ENCODE assay signal across 19 mouse cellular contexts in genomic region chr16:11396570-11396969, GRCm38 (mm10).
DNase-seq lines count a peak whose midpoint lies in the region; ATAC-seq and TF ChIP-seq lines count a peak whose summit lies in the region.
"Had no signal": no experiment of that assay in that cellular context is flagged by ENCODE, and none has a peak within 500 bp of the region (broad histone marks: within the 10 kb centered on the region; RNA-seq: fewer than 3 reads in every experiment).

No protein-coding gene starts in this region.

- H3K4me1 ChIP-seq in kidney, postnatal 0 days (replicated peaks; ENCODE audit: insufficient read depth, low read length), result no peaks in the 10 kb centered on the region
- H3K4me1 ChIP-seq: embryonic facial prominence, embryonic 10.5 days; forebrain, embryonic 13.5 days; heart, embryonic 13.5 days had no signal

- no peaks in the 10 kb centered on the region for H3K36me3 ChIP-seq in kidney, postnatal 0 days (ENCODE audit: insufficient read depth, low read length)
- H3K36me3 ChIP-seq: embryonic facial prominence, embryonic 10.5 days; heart, embryonic 13.5 days had no signal

- no peak overlapping the region for H3K9ac ChIP-seq in kidney, postnatal 0 days (ENCODE audit: low read depth, low read length)
- H3K9ac ChIP-seq: forebrain, embryonic 13.5 days; heart, embryonic 13.5 days had no signal

- ATAC-seq in kidney, postnatal 0 days (replicated peaks; ENCODE audit: low FRiP score, low read depth), result no peak
- ATAC-seq in Patski, result no peak
- ATAC-seq: activated CD4-positive, CD25-positive, alpha-beta regulatory T cell, adult 4 months; forebrain, embryonic 13.5 days; hindbrain, embryonic 16.5 days had no signal

- CTCF ChIA-PET in Patski (lab: Charles Lee), result no interaction called here

- no peaks in the 10 kb centered on the region for H3K9me3 ChIP-seq in kidney, postnatal 0 days (replicated peaks; ENCODE audit: low read length)
- H3K9me3 ChIP-seq: embryonic facial prominence, embryonic 10.5 days; forebrain, embryonic 13.5 days; heart, embryonic 13.5 days had no signal

- no peak overlapping the region for H3K27ac ChIP-seq in kidney, postnatal 0 days
- H3K27ac ChIP-seq: embryonic facial prominence, embryonic 10.5 days; forebrain, embryonic 13.5 days; heart, embryonic 13.5 days had no signal

- 0 out of 2 replicates have a peak, but pooled peaks have one; percentile 7 for TF ChIP-seq CTCF in kidney, postnatal 0 days (IDR thresholded peaks at IDR 0.05; ENCODE audit: low read depth)
- TF ChIP-seq CTCF in Patski (IDR thresholded peaks at IDR 0.05), result peak; percentile 49

- DNase-seq in kidney, postnatal 0 days (ENCODE audit: low spot score), result no peak
- no peak for DNase-seq in kidney, postnatal 10 days
- peak; percentile 25 for DNase-seq in 3T3-L1 (ENCODE audit: low read depth, low spot score)
- DNase-seq in 416B (ENCODE audit: low read depth), result peak; percentile 16
- DNase-seq in Patski (ENCODE audit: low read depth, low spot score), result no peak
- DNase-seq in cerebellum, postnatal 25 days, result no peak
- no peak for DNase-seq in thymus, postnatal 4 days
- DNase-seq: adrenal gland, postnatal 14 days; cerebellum, adult 11-12 months; cerebellum, adult 9-10 months; gastrocnemius, postnatal 36 days; heart, adult 11 months; heart, postnatal 36 days had no signal

- in situ Hi-C loops in Patski (cut with MboI; ENCODE audit: low pct_unique_long_range_greater_than_20kb), result no loop called here

- POLR2A ChIA-PET in Patski (lab: Charles Lee), result no interaction called here

- H3K4me2 ChIP-seq in kidney, postnatal 0 days (ENCODE audit: low read length), result no peak overlapping the region
- H3K4me2 ChIP-seq: forebrain, embryonic 13.5 days; heart, embryonic 13.5 days had no signal

- no peaks in the 10 kb centered on the region for H3K27me3 ChIP-seq in kidney, postnatal 0 days (ENCODE audit: insufficient read depth, low read length)
- no peaks in the 10 kb centered on the region for H3K27me3 ChIP-seq in Patski
- H3K27me3 ChIP-seq: CH12.LX; forebrain, embryonic 13.5 days; heart, embryonic 13.5 days had no signal

- no peak overlapping the region for H3K4me3 ChIP-seq in kidney, postnatal 0 days (replicated peaks; ENCODE audit: low read depth, low read length)
- H3K4me3 ChIP-seq: embryonic facial prominence, embryonic 10.5 days; forebrain, embryonic 13.5 days; heart, embryonic 13.5 days had no signal

- WGBS in kidney, postnatal 0 days, result 54% methylated on average over 2 of the region's 2 CpGs

Comparison
In these comparisons a context has a peak if more than half of its experiments do, and no peak if none do; other contexts are left out.
1. DNase-seq: peak in 3T3-L1 (single experiment) and 416B (single experiment); none in kidney, postnatal 0 days (single experiment), kidney, postnatal 10 days (single experiment), Patski (single experiment), cerebellum, postnatal 25 days (0 of 2) and thymus, postnatal 4 days (single experiment).